Mouse (Mus musculus) neural tube, embryonic 10.5 days (tissue): ENCODE measurements around the gene Rrbp1.

Experiments
- DNase-seq: peaks from one replicate; pipeline ENCODE4 v3.0.0-alpha.2; 2017; ENCODE audit warnings: low spot score; ENCODE audit errors: extremely low spot score

The Rrbp1 gene

DNA sequence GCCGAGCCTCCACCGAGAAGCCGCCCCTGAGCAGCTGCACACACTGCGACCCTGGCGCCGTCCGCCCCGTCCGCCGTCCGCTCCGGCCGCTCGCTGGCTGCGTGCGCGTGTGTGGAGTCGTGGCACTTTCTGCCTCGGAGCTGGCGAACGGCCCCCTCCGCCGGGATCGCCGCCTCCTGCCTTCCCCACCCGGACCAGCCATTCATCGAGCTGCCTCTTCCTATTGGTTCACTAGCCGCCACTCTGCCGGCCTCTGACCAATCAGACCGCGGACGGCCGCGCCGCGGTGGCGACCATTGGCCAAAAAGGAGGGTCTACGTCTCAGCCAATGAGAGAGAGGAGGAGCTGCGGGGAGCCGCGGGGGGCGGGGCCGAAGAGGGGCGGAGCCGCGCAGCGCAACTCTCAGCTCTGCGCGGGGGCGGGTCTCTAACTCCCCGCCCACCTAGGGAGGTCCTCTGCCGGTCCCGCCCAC lies at the start of gene Rrbp1:
Rrbp1 (minus strand) TSS at position 184 of the 472 bp plus-strand sequence.
- DNase-seq, result peak; percentile 99

DNA sequence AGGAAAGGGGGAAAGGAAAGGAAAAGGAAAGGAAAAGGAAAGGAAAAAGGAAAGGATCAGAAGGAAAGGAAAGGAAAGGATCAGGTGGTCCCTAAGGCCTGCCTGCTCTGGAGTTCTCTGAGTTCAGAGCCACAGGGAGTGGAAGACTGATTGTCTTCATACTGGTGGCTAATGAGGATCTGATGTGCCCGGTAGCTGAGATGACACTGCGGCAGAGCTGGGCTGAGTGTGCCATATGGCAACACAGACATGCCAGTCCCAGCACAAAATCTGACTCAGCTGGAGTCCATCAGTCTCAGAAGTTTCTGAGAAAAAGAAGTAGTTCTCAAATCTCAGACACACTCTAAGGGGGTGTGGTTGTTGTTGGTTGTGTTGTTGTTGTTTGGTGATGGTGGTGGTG lies 46.7 kb upstream of the Rrbp1 start:
- no peak for DNase-seq

- DNase-seq, result no peak
These were observed 41.5 kb upstream of the Rrbp1 start for GRCm38 (mm10) chr2:144052410-144053065.

GRCm38 (mm10) chr2:144050861-144051260 lies 39.8 kb upstream of the Rrbp1 start:
- DNase-seq, result no peak

DNA sequence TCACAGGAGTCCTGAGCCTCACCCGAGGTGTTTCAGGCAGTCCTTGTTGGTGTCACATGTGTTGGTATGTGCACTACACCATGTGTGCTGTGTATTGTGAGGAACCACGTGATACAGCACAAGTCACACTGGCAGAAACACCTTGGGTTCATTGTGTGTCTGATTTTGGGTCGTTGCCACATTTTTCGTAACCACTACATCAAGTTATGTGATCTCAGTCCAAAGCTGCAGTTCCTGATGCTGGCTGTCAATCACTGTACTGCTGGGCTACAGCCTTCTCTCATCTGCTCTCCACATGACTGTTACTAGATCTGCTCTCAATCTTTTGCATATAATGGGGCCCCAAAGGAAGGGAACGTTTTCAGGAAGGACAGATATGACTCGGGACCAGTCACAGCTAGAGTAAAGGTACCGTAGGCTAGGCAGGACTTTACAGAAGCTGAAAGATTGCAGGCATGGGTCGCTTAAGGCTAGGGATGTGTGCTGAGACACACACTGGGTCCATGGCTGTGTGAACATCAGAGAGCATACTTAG lies 39.1 kb upstream of the Rrbp1 start:
- no peak for DNase-seq

DNA sequence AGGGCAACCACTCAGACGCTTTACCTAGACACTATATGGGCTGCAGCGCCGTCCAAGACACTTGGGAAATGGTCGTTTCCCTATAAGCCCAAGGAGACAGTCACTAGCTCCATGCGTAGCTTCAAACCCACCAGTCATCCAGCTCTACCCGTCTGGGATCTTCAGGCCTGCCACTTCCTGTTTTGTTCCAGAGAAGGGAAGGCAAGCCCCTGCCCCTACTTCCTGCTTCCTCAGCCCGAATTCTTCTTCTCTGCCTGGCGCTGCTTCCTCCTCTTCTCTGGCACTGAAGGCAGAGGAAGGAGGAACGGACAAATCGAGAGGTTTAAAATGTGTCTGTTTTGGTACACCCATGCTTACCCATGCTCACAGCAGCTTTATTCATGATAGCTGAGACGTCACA lies 35.9 kb upstream of the Rrbp1 start:
- DNase-seq, result no peak

DNA sequence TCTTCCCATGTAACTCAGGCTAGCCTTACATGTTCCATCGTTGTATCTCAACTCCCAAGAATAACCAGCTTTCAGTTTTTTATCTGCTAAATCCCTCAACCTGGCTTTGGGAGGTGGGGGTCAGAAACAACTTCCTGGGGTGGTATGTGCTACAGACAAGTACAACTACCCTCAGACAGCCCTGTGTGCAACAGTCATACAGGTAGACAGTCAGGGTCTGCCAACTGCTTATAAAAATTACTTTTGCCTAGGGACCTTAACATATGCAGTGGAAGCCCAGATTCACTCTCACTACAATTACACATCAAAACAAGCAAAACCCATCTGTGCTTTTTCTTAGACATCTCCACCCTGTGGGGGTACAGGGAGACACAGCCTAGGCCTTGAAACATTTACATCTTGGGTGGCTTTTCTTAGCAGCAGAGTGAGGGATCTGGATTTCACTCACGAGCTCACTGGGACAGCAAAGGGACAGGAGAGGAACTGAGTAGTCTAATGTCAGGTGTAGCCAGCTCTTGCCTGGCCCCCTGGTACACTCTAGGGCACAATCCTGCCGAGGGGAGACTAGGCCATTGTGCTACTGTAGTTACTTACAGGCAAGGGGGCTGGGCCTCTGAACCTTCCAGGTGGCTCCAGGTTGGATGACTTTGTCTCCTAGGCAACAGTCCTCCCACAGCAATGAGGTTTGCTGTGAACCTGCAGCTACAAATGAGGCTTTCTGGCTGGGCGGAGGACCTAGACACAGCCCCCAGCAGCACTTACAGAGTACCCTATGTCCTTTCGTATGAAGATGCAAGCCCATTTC lies 34.9 kb upstream of the Rrbp1 start:
- DNase-seq, result no peak

GRCm38 (mm10) chr2:144044726-144045125 lies 33.7 kb upstream of the Rrbp1 start:
- DNase-seq, result no peak

DNA sequence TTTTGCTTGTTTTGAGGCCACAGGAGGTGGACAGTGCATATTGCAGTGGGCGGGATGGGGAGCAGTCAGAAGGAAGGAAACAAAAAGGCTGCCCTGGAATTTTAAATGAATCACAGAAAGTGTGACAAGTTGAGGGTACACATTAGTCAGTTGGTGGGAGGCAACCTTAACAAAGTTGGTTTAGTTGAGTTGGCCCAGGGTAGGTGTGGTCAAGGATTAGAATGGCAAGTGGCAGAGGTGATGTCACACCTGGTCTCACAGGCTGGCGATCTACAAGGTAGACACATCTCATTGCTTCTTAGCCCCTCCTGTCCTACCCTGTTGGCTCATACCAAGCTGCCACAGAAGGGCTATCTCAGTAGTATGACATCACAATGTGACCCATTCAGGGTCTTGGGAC lies 21.6 kb upstream of the Rrbp1 start, which contains the start of gene Banf2:
Banf2 (plus strand) TSS at position 396 of the 400 bp plus-strand sequence.
- DNase-seq, result no peak

- no peak for DNase-seq
These were observed 19.7 kb upstream of the Rrbp1 start for GRCm38 (mm10) chr2:144030791-144031190.

- no peak for DNase-seq
These were observed 15.4 kb upstream of the Rrbp1 start for GRCm38 (mm10) chr2:144026456-144026855.

- DNase-seq, result no peak
These were observed 14.3 kb upstream of the Rrbp1 start for GRCm38 (mm10) chr2:144025361-144025760.

GRCm38 (mm10) chr2:144022441-144022840 lies 11.4 kb upstream of the Rrbp1 start:
- no peak for DNase-seq

DNA sequence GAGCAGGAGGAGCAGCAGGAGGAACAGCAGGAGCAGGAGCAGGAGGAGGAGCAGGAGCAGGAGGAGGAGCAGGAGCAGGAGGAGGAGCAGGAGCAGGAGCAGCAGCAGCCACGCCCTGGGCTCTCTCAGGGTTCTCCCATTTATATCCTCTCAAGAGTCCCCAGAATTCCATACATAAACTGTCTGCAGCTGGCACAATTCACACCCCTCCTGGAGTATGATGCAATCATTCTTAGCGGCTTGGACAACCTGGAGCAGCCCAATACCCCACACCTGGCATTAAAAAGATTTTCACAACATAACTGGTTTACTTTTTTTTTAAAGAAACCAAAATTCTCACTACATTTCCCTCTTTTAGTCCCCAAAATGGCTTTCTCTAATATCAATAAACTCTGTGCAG lies 8.9 kb upstream of the Rrbp1 start:
- no peak for DNase-seq

DNA sequence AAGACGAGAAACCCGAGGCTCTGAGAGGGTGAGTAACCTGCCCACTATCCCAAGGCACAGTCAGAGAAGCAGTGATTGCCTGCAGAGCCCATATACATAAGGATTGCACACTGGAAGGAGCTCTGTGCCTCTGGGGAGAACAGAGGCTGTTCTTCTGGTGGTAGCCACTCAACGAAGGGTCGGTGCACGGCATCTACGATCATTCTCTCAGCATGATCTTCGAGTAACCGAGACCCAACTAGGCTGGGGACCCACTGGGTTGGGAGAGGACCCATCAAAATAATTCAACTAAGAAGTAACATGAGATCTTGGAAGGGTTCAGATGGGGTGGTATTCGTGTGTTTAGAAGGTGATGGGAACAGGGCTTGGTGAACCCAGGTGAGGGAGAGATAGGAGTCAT lies 4.8 kb upstream of the Rrbp1 start:
- DNase-seq, result no peak

DNA sequence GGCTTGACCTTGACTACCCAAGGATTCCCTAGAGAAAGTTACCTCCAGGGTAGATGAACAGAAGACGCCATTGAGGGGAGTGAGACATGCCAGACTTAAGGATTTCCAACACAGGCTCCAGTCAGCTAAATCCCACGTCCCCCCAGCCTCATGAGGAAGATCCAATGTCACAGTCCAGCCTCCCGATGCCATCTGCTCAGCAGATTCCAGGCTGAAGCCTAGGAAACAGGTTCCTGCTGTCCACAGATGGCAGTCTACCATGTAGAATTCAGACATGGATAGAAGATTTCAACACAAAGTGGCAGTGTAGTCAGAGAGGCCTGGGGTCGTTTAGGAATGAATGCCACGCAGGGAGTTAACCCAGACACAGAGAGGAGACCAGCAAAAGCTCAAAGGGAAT lies 3.4 kb upstream of the Rrbp1 start:
- DNase-seq, result peak; percentile 21

- no peak for DNase-seq
These were observed 3.0 kb upstream of the Rrbp1 start for GRCm38 (mm10) chr2:144014051-144014450.

GRCm38 (mm10) chr2:144010282-144011044 lies 600 bp downstream of the Rrbp1 start:
- peak; percentile 85 for DNase-seq

DNA sequence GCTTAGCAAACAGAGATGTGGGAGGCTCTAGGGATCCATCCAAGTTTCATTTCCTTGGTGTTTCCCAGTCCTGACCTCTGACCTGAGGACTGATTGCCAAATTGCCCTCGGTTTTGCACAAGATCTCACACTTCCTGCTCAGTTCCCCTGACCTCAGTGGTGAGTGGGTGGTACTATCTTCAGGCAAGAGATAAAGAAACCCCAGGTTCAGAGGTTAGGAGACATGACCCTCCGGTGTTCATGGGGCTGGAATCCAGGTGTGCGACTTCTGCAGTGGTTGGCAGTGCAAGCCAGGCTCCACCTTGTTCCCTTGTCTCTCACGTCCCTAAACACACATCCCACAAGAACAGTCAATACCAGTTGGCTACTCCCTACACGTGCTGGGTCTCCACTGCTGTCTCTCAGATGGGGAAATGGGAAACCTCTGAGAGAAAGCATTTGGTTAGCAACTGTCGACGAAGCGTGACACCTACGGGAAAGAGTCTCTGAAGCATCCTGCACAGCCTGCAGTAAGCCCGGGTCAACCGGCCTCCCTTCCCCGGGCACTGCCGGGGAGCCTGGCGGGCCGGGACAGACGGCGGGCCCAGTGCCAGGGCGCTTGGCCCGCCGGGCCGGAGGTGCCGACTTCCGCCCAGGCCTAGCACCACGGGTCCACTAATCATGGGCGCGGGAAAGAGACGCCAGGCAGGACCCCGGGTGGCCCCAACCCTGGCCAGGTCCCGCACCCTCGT lies 1.3 kb downstream of the Rrbp1 start:
- DNase-seq, result no peak

DNA sequence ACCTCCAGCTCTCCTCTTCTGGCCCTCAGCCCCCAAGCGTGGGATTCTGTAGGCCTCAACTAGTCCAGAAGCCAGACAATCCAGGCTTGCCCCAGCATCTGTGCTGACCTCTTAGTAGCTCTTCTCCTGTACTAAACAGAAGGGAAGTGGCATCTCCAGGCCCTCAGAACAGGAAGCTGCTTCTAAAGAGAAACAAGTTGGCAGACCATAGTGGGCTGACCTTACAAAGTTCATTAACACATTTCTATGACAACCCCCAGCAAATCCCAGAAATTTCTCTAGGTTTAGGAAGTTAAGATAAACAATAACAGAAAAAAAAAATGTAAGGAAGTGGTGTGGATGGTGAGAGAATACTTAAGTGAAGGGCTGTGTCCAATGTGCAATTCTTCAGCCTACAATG lies 2.0 kb downstream of the Rrbp1 start:
- DNase-seq, result no peak

DNA sequence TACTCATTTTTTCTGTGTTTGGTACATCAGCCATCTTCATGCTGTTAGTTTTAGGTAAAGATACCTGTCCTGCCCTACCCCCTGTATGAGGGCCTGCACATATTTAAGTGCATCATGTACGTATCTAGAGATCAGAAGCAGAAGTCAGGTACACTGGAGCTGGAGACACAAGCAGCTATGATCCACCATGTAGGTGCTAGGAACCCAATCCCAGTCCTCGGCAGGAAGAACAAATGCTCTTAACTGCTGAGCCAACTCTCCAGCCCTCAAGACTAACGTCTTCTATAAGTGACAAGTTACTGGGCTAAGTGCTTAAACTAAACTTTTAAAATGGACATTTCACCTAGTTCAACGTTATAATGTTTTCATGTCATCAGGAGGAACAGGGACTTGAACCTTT lies 3.9 kb downstream of the Rrbp1 start:
- no peak for DNase-seq
